Mouse (Mus musculus): ENCODE data around the gene Gps2.

GRCm38 (mm10) chr11:69872451-69872850, 41.2 kb upstream of the Gps2 start:
- TF ChIP-seq GATA1 (IDR thresholded peaks at IDR 0.05; ENCODE audit: borderline replicate concordance, low read length), result no peak
- TF ChIP-seq FLI1 (IDR thresholded peaks at IDR 0.05; ENCODE audit: low read length), result no peak
